Mouse (Mus musculus) embryo, embryonic 9.5 days (tissue): ENCODE results near the gene Apbb1.

Source experiments
- DNase-seq: peaks from one replicate; pipeline ENCODE4 v3.0.0-alpha.2; 2017; ENCODE audit errors: extremely low spot score

Gene Apbb1

GRCm38 (mm10) chr7:105519771-105520170 lies 61.7 kb downstream of the Apbb1 start:
- no peak for DNase-seq

DNA sequence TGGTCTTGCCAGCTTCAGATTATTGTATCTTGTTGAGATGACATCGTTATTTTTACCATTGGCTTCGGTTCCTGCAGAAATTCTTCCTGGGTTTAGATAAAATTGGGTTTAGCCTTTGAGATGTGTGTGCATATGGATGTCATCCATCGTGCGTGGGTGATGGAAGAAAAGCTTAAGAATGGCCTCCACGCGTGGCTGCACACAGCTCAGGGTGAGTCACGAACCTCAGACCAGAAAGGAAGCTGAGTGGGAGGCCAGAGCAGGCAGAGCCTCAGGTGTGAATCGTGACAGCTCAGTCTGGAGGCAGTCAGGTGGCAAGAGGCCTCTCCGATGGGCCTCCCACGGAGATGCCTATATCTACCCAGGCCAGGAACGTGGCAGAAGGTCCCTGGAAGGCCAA lies 62.1 kb downstream of the Apbb1 start:
- DNase-seq = no peak

- DNase-seq = peak; percentile 14
These were observed 64.6 kb downstream of the Apbb1 start for GRCm38 (mm10) chr7:105516669-105517360.

DNA sequence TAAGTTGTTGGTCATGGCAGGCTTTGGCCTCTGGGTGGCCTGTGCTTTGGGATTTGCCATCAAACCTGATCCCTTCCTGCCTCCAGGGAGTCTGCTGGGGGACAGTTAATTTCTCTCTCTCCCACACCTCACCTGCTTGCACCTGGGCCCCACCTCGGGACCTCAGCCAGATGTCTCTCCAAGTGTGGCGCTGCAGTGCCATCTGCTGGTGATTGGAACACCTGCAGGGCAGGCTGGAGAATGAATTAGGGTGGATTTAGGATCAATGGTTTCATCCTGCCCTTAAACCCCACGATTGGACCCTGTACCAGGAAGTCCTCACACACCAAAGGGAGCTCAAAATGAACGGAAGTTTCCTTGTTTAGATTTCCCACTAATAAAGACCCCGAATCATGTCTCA lies 66.3 kb downstream of the Apbb1 start:
- DNase-seq = peak; percentile 61

- DNase-seq = no peak
These were observed 66.9 kb downstream of the Apbb1 start for GRCm38 (mm10) chr7:105514561-105514960.

GRCm38 (mm10) chr7:105513845-105514291 lies 67.6 kb downstream of the Apbb1 start:
- DNase-seq = no peak

DNA sequence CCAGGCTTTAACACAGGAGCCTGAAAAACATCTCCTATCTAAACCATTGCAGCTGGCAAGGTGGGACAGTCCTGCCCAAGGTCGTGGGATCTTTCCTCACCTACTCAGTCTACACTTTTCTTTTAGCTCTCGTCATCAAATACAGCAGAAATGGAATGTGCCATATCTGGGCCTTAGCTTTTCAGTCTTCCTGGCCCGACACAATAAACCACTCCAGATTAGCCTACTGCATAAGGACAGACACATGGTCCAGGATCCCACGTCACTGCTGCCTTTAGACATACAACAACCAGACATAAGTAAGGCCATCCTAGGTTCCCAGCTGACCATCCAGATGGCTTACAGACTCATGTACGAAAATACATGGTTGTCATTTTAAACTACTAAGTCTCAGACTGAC lies 71.3 kb downstream of the Apbb1 start:
- DNase-seq = no peak
